Mouse (Mus musculus) small intestine, adult 2 months (tissue): Measurements from ENCODE around the gene Gm17124.
"Not testable (repeated sequence)": the region's sequence is repeated elsewhere in the genome, so short reads cannot be mapped to it uniquely, and the experiment has no call there.

Experiments
- CTCF ChIP-seq: fragments of 200-500 bp; IDR thresholded peaks from 2 replicates; pipeline ENCODE4 v1.5.1; 2012; ENCODE audit warnings: low read depth, mild to moderate bottlenecking, control low read depth, inconsistent platforms, low read length, moderate library complexity, mixed read lengths; ENCODE audit not compliant: insufficient replicate concordance, insufficient read length; ENCODE audit errors: extremely low read depth
- POLR2A ChIP-seq: fragments of 200-500 bp; IDR thresholded peaks from 2 replicates; pipeline ENCODE4 v1.6.1; 2012; ENCODE audit warnings: low read depth, mild to moderate bottlenecking, control low read depth, inconsistent platforms, low read length, moderate library complexity

DNA sequence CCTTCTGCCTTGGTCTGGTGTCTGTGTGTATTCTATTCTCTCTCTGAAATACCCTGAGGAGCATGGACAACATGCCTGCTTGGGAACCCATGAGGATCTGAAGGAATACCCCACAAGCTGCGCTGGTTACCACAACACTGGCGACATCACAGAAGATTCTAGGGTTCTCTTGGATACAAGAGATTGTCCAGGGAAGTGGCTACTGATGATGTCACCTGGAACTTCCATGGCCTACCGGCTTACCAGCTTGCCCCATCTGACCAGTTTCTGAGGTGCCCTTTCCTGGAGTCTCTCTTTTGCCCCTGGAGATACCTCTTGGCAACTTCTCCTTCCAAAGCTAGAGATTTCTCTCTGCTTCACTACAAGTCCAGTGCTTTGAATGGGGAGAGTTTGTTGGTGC is at the start of gene Gm17124:
- not testable (repeated sequence) for TF ChIP-seq POLR2A, CTCF
